Mouse (Mus musculus) thymus, postnatal 4 days (tissue): ENCODE results near the gene Slc22a23.
"Not testable (repeated sequence)": the region's sequence is repeated elsewhere in the genome, so short reads cannot be mapped to it uniquely, and the experiment has no call there.

ENCODE experiments used
- DNase-seq: peaks from one replicate; pipeline ENCODE4 v3.0.0; 2021

Slc22a23 gene

DNA sequence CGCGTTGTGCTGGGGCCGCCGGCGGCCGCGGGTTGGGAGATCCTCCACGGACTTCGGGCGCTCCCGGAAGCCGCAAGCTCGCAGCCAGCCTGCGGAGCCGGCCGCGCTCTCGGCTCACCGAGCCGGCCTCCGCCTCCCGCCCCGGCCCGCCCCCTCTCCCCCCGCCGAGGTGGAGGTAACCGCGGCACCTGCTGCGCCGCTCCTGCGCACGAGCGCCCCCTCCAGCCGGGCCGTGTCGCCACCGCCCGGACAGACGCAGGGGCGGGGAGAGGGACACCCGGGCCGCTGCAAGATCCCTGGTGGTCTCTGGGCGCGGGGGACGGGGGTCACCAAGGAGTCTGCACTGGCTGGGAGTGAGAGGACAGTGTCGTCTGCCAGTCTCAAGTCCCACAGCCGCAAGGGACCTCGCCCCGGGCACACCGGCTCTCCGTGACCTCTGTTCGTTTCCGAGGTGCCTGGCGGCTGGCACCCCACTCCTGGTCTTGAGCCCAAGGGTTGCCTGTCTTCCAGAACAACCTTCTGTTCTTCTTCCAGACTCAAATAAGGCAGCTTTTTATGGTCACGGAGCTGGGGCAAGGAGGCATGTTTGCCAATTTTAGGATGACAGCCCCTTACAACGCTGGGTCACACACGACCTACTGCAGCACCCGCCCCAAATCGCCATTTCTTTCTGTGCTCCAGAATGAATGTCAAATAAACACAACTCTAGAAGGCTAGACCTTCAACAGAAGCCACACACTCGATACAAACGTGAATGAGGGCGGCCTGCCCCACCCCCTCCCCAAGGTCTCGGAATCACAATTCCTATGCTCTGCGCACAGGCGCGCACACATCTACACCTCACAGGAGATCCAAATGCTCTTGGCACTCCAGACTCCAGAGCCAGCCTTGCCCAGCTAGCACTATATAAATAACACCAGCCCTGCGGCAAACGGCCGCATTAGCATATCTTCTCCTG, at the start of gene Slc22a23:
Slc22a23 (minus strand) TSS at position 55 of the 958 bp plus-strand sequence.
- peak; percentile 90 for DNase-seq

GRCm38 (mm10) chr13:34394305-34394704, 49.3 kb upstream of the Slc22a23 start:
- DNase-seq = not testable (repeated sequence)

DNA sequence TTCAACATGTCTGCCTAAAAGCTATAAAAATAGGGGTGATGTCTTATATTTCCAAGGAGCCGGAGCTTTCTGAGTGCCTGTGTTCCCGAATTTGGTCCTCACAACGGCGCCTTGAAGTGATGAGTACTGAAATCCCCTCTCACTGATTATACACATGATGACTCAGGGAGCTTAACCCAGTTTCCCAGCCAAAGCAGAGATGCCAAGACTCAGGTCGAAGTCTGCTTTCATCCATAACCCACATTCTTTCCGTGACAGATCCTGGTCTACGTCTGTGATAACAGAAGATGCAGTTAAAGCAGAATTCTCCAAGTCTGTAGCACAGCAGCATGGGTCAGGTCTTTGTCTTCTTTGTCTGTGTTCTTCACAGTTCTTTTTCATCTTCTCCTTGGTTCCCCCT, 47.4 kb upstream of the Slc22a23 start:
- no peak for DNase-seq

DNA sequence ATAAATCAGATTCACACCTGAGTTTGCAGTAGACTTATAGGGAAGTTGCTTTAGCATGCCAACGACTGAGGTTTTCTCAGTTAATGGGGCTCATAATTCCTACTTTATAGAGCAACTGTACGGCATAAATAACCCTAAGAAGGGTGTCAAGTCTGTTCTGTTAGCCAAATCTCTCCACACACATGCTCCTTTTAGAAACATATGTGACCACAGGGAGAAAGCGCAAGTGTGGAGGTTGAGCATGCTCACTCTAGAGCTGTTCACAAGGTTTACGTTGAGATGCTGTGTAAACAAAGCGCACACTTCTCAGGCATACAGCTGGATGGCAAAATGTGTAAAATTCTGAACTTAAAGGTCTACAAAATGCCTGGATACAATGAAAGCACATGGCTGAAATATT, 43.2 kb upstream of the Slc22a23 start:
- DNase-seq = no peak

DNA sequence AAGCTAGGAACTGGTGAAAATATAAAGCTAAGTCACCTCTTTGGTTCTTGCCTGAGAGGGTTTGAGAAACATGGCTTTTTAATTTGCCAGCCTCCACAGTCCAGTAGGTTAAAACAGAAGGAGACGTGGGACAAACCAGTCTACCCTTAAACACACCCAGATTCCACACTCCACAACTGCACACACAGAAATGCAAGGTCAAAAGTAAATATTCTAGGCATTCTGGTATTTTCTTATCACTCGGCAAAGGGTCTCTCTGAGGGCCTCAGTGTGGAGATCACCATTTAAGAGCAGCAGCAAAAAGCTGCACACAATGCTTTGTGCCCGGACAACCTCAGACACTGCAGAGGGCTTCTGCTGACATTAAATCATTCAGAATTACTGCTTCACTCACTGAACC, 38.4 kb upstream of the Slc22a23 start:
- DNase-seq = no peak

DNA sequence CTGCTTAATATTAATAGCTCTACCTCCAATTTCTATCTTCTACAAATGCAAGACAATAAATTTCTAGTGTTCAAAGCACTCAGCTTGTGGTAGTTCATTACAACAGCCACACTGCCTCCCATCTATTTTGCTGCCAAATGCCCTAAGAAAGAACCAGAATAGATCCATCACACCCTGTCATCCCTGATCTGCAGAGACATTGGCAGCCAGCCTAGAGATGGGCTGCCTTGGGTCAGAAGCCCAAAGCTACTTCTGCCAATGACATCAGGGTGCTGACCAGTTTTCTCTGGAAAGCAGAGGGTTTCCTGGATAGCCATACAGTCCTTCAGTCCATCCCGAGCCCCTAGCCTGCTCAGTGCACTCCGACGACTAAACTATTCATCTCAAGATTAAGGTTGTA, 33.9 kb upstream of the Slc22a23 start:
- no peak for DNase-seq

GRCm38 (mm10) chr13:34375145-34375544, 30.2 kb upstream of the Slc22a23 start:
- no peak for DNase-seq

- DNase-seq = no peak
Observed at GRCm38 (mm10) chr13:34372870-34373478, 28.0 kb upstream of the Slc22a23 start.

- DNase-seq = no peak
Observed at GRCm38 (mm10) chr13:34371951-34372869, 27.2 kb upstream of the Slc22a23 start.

DNA sequence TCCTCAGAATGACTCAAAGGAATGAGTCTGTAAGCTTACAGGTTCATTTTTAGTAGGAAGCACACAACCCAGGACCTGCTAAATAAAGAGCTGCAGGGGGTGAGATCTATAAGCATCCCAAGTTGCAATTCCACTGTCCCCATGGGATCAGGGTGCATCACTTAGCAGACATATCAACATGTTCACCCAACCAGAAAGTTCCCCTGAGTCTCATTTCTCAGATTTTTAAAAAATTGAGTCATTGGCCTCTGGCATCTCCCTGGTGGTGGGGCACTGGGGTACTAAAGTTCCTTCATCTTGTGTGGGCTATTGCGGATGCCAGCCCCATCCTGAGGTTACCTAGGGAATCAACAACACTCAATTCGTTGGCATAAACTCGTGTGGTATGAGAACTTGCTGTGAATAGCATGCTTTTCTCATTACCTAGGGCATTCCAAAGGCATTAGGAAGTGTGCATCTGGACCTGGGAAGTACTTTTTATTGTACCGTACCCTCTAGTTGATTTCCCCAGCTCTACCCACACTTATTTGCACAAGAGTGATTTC, 25.4 kb upstream of the Slc22a23 start:
- no peak for DNase-seq

DNA sequence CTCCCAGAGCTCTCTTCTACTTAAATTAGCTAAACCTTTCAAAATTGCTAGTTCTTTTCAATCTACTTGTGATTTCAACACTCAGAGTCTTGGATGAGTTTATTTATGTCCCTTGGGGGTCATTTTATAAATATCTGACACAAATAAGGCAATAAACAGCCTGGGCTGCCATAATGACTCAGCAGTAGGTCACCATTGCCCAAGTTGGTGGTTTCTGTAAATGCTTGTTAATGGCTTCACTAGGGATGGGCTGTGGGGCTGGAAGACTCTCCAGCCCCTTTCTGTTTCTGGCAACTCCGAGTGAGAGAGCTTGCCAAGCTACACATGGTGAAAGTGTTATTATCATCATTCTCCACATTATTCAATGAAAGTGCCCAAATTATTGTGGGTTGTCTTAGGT, 20.2 kb upstream of the Slc22a23 start:
- DNase-seq = no peak

- no peak for DNase-seq
Observed at GRCm38 (mm10) chr13:34355656-34356055, 10.7 kb upstream of the Slc22a23 start.

- no peak for DNase-seq
Observed at GRCm38 (mm10) chr13:34354830-34355624, 10.0 kb upstream of the Slc22a23 start.

GRCm38 (mm10) chr13:34353241-34353640, 8.3 kb upstream of the Slc22a23 start:
- no peak for DNase-seq

DNA sequence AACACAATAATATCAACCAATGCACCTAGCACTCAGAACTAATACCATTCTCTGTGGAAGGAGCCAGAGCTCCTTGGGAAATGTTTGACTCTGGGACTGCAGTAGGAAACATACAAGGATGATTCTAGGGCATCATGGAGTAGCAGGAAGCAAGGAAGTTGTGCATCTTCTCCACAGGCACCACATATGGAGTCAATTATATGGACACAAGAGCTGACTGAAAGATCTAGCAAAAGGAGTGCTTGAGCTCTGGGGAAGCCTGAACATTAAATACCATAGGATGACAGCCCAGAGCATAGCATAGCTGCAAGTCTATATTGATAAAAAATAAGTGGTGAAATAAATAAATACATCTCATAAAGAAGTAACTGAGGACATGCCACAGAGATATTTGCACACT, 6.5 kb upstream of the Slc22a23 start:
- no peak for DNase-seq

DNA sequence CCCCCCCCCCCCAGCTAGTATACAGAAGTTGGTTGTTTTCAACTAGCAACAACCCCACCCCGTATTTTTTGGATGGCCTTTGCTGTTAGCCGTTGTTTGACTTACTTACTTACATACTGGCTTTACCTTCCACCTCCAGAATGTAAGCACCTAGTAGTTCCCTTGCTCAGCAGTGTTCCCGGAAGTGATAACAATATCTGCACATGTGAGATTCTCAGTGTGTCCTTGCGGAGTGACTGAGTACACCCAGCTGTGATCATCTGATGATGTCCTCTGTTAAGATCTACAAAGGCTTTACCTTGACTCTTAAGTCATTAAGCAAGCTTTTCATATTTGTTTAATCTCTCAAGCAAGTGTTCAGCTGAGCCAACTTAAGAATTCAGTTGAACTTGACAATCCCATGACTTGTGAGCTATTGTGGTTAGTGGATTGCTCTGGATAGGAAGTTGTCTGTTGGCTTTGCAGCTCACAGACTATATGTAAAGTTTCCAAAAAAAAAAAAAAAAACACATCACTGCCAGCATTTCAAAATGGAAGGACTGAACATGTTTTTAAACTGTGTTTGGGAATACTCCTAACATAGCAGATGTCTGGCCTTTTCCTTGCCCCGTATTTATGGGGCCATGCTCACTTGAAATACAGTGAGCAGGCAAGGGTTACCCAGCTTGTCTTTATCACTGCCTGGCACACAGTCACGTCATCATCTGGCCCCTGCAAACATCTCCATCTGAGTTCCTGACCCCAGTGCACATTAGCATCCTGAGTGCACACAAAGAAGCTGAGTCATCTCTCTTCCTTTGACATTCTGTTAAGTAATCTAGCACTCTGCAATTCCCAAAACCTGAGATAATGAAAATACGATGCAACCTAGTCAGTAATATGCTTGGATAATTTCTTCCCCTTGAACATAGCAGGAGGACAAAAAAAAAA, 3.2 kb upstream of the Slc22a23 start:
- no peak for DNase-seq

DNA sequence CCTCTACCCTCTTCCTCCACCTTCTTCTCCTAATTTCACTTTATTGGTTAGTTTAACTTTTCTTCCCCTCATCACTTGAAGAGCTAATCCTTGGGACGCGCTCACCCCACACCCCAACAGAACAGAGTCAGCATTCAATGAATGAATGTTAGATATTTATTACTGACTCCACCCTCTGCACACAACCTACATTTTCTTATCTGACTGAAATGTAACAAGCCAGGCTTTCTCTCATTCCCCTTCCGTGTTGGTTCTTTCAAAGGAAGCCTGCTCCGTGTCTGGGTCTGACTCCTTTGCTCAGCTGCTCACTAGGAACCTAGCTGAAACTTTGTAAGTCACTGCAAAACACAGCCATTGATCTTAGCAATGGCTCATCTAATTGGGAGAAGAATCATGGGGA, 1.8 kb upstream of the Slc22a23 start:
- DNase-seq = no peak

DNA sequence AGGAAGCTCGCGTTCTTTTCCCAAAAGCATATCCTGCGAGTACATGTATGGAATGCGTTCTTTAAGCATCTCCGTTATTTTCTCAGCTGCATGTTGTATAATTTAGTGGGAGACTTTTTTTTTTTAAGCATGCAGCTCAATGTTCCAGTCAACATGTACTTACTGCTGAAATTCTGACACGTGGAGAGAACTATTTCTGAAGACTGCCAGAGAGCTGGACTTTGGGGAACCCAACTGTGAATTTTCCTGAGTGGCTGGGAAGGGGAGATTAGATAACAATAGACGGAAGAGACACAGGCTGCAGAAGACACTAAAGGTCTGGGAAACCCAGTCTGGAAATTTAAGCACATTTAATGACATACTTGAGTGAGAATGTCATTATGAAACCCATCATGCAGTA, 1.3 kb upstream of the Slc22a23 start:
- no peak for DNase-seq

- DNase-seq = peak; percentile 66
Observed at GRCm38 (mm10) chr13:34344376-34345127, 430 bp downstream of the Slc22a23 start.
